Mouse (Mus musculus): ENCODE data around the gene Meox1. TPM values are rescaled to one million over a fixed set of nuclear protein-coding genes. Genes with fewer than 3 reads are reported as not detected.

Meox1 gene
- total and polyA plus RNA-seq, 3 experiments, result not detected

DNA sequence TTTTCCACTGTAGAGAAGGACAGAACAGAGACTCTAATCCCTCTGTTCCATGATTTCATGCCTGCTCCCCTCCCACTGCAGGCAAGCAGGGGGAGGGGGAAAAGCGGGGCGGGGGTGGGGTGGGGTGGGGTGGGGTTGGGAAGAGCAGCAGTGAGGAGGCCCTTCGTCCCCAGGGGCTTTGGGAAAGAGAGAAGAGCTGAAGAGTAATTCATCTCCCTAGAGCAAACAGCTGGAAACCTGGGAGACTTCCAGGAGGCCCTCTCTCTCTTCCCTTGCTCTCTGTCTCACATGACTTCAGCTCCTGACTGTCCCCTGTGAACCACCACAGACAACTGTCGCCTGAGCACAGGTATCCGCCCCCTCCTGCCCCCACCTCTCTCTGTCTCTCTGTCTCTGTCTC is 35.4 kb downstream of the Meox1 start:
- Histone ChIP-seq H3K4me3 (ENCODE audit: control insufficient read depth in 1 of 2, insufficient read depth in 1 of 2, low read depth in 2 of 2, low read length in 2 of 2) (no peak overlapping the region), H3K9me3 (replicated peaks; ENCODE audit: insufficient read depth, low read length) (no peaks in the 10 kb centered on the region), H3K9ac (ENCODE audit: control insufficient read depth, low read depth, low read length, poor library complexity, severe bottlenecking) (no peak overlapping the region), H3K4me1 (ENCODE audit: control insufficient read depth in 1 of 2, insufficient read depth in 2 of 2, low read length in 2 of 2) (no peaks in the 10 kb centered on the region), H3K27ac (ENCODE audit: control insufficient read depth, low read depth, low read length) (no peak overlapping the region), H3K36me3 (ENCODE audit: control insufficient read depth in 1 of 2, insufficient read depth in 2 of 2, low read length in 2 of 2) (no peaks in the 10 kb centered on the region), H3K79me2 (ENCODE audit: control insufficient read depth, insufficient read depth, low read length, poor library complexity) (no peaks in the 10 kb centered on the region), H3K27me3 (ENCODE audit: control insufficient read depth in 1 of 2, insufficient read depth in 2 of 2, low read length in 2 of 2) (peaks cover 30 to 35% of the 10 kb centered on the region in 2 experiments)
- no peak for DNase-seq (ENCODE audit: low read depth, low spot score)
- TF ChIP-seq UBTF (IDR thresholded peaks at IDR 0.05; ENCODE audit: borderline replicate concordance, insufficient read depth, low read depth, low read length) (no peak), HCFC1 (IDR thresholded peaks at IDR 0.05; ENCODE audit: low read depth, low read length) (no peak), USF1 (IDR thresholded peaks at IDR 0.05; ENCODE audit: low read depth, low read length) (no peak), SIN3A (IDR thresholded peaks at IDR 0.05; ENCODE audit: low read length) (no peak), POLR2AphosphoS2 (IDR thresholded peaks at IDR 0.05; ENCODE audit: low read length) (no peak), ETS1 (IDR thresholded peaks at IDR 0.05; ENCODE audit: low read depth, low read length) (no peak), GABPA (IDR thresholded peaks at IDR 0.05; ENCODE audit: low read depth, low read length) (no peak)

DNA sequence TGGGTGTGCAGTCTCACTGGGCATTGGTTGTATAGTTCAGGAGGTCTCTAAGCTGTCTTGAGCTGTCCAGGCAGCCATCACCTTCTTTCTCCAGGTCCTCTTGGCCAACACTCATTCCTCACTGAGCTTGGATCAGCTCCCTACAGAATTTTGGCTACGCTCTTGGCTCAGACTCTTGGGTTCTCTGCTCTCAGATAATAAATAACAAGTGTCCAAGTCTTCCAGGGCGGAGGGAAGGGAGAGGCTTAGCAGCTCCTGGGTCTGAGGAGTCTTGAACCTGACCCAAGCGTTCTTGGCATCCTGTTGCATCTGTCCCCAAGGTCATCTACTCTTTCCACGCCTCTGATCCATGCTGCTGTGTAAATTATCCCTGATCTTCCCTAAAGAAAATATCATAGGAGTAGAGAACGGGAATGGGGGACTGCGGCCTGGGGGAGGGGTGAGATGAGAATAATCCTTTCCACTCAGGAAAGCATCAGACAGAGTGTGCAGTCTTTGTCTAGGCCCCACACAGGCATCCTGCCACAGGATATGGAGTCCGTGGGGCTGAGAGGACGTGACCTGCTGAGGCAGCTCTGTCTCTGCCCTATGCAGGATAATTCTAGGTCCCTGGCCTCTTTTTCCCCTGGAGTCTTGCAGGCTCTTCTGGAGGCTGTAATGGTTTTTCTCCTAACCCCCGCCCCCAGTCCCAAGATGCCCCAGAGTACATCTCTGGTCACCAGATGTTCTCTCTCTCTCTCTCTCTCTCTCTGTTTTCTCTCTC is 38.0 kb downstream of the Meox1 start:
- TF ChIP-seq MYB (IDR thresholded peaks at IDR 0.05; ENCODE audit: low read depth, low read length) (no peak), E2F4 (IDR thresholded peaks at IDR 0.05; ENCODE audit: borderline replicate concordance, low read depth, low read length) (no peak), NELFE (IDR thresholded peaks at IDR 0.05; ENCODE audit: low read depth, low read length) (no peak), ZKSCAN1 (IDR thresholded peaks at IDR 0.05; ENCODE audit: low read depth, low read length) (no peak), ETS1 (IDR thresholded peaks at IDR 0.05; ENCODE audit: low read depth, low read length) (no peak), ZNF384 (IDR thresholded peaks at IDR 0.05; ENCODE audit: low read depth, low read length) (no peak), POLR2A (IDR thresholded peaks at IDR 0.05; ENCODE audit: control insufficient read depth in 1 of 2, insufficient read depth in 1 of 2, low read depth in 1 of 2, low read length in 2 of 2, poor library complexity in 1 of 2) (no peak), CHD2 (IDR thresholded peaks at IDR 0.05; ENCODE audit: low read length) (no peak), ELF1 (IDR thresholded peaks at IDR 0.05; ENCODE audit: low read depth, low read length) (no peak), JUND (IDR thresholded peaks at IDR 0.05; ENCODE audit: low read depth, low read length) (no peak), MEF2A (IDR thresholded peaks at IDR 0.05; ENCODE audit: extremely low read depth, insufficient replicate concordance, low read depth, low read length, poor library complexity, severe bottlenecking) (no peak)
- H3K27me3 ChIP-seq (ENCODE audit: control insufficient read depth in 1 of 2, insufficient read depth in 2 of 2, low read length in 2 of 2), result peaks cover 20 to 28% of the 10 kb centered on the region in 2 experiments
- no peaks in the 10 kb centered on the region for H3K79me2 ChIP-seq (ENCODE audit: control insufficient read depth, insufficient read depth, low read length, poor library complexity)
- no peak for DNase-seq (ENCODE audit: low read depth, low spot score)
- no peak overlapping the region for H3K27ac ChIP-seq (ENCODE audit: control insufficient read depth, low read depth, low read length)
- no peaks in the 10 kb centered on the region for H3K9me3 ChIP-seq (replicated peaks; ENCODE audit: insufficient read depth, low read length)
- no peak overlapping the region for H3K4me3 ChIP-seq (ENCODE audit: control insufficient read depth in 1 of 2, insufficient read depth in 1 of 2, low read depth in 2 of 2, low read length in 2 of 2)
- no peaks in the 10 kb centered on the region for H3K4me1 ChIP-seq (ENCODE audit: control insufficient read depth in 1 of 2, insufficient read depth in 2 of 2, low read length in 2 of 2)
- H3K9ac ChIP-seq (ENCODE audit: control insufficient read depth, low read depth, low read length, poor library complexity, severe bottlenecking), result no peak overlapping the region
- no peaks in the 10 kb centered on the region for H3K36me3 ChIP-seq (ENCODE audit: control insufficient read depth in 1 of 2, insufficient read depth in 2 of 2, low read length in 2 of 2)
